Mouse (Mus musculus) adrenal gland, postnatal 10 days (tissue): ENCODE results near the gene Phc2. TPM values are rescaled to one million over a fixed set of nuclear protein-coding genes. Genes with fewer than 3 reads are reported as not detected.
"Not testable (repeated sequence)": the region's sequence is repeated elsewhere in the genome, so short reads cannot be mapped to it uniquely, and the experiment has no call there.

ENCODE experiments used
- DNase-seq: peaks from one replicate; pipeline ENCODE4 v3.0.0; 2021; ENCODE audit warnings: mixed read lengths
- long read RNA-seq, 2 experiments: library from polyadenylated mRNA; stranded (forward); transcript quantifications; one replicate each; pipeline ENCODE4 v2.0.0; 2021
- total RNA-seq, 2 experiments: library from RNA; stranded (reverse); gene quantifications; 2 replicates each; pipeline ENCODE4 v1.2.3; 2021

The Phc2 gene
- total RNA-seq: 10 to 100 TPM; 76.2 to 77.8 TPM
- long read RNA-seq, experiment 1, transcript Phc2-202 (7 exons, 2,535 nt): major isoform, 71 of 139 reads
- long read RNA-seq, experiment 1, partial matches to known transcripts: 26 of 139 reads
- long read RNA-seq, experiment 1, other reads (novel, unspliced or antisense): 42 of 139 reads
- long read RNA-seq, experiment 2, transcript Phc2-202 (7 exons, 2,535 nt): major isoform, 69 of 106 reads
- long read RNA-seq, experiment 2, partial matches to known transcripts: 8 of 106 reads
- long read RNA-seq, experiment 2, other reads (novel, unspliced or antisense): 27 of 106 reads

DNA sequence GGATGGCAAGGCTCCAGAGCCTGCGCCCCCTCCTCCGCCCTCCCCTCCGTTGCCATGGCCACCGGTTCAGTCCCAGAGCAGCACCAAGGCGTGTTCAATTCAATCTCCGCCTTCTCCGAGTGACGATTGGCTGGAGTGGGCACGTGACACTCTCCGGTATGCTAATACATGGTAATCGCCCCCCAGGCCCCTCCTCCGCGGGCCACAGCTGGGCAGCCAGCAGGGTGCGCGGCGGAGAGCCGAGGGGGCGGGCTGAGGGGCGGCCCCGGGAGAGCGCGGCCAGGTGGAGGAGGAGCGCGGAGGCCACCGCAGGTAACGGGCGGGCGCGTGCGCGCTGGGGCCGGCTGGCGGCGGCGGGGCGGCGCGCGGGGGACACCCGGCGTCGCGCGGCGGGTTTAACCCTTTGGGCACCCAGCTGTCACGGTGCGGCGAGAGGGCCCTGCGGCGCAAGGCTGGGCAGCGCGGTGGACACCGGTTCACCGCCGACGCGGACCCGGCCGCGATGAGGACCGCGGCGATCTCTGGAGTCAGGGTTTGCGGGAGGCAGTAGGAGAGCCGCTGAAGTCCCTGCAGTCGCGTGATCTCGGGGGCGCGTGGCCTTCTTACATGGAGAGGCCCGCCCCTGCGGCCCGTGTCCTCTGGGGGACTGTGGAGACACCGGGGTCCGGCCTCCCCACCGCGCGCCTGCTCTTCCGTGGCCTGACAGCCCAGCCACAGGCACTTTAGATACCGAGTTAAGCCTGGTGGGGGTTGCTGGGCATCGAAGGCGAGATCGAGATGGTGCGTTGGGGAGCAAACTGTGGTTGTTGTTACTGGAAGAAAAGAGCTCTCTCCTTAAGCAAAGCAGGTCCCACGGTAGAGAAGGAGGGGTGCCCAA is at the start of gene Phc2:
Gene Phc2 (plus strand): TSS at position 198 of the 877 bp plus-strand sequence.
- DNase-seq: peak; percentile 94

DNA sequence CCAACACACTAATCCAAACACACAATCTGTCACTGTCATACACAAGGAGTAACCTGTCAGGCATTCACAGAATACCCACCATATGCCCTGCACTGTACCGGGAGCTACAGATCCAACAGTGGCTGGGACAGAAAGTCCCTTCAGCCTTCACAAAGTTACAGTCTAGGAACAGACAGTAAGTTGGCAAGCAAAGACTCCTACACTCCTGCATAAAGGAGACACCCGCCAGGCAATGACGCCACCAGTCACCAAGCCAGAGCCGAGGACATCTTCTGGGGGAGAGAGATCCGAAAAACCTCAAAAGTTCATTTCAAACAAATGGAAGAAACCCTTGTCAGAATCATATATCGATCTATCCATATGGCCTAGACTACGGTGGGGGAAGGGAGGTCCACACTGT is 47.9 kb upstream of the Phc2 start:
- no peak for DNase-seq

DNA sequence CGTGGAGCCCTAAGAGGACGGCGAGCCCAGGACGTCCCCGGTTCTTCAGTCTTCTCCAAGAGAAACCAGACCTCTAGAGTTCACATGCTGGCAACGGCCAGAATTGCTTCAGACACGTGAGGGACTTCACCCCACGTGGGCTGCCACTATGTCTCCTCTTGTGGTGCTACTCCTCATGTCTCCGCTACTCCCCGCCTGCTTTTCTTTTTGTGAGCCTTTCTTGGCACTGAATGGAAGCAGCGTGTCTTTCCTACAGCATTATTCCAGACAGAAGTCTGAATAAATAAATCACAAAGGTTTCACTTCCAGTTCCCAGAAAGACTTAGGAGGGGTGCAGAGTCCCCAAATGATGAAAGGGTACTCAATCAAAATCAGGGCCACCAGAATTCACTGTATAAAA is 46.8 kb upstream of the Phc2 start:
- DNase-seq: no peak

DNA sequence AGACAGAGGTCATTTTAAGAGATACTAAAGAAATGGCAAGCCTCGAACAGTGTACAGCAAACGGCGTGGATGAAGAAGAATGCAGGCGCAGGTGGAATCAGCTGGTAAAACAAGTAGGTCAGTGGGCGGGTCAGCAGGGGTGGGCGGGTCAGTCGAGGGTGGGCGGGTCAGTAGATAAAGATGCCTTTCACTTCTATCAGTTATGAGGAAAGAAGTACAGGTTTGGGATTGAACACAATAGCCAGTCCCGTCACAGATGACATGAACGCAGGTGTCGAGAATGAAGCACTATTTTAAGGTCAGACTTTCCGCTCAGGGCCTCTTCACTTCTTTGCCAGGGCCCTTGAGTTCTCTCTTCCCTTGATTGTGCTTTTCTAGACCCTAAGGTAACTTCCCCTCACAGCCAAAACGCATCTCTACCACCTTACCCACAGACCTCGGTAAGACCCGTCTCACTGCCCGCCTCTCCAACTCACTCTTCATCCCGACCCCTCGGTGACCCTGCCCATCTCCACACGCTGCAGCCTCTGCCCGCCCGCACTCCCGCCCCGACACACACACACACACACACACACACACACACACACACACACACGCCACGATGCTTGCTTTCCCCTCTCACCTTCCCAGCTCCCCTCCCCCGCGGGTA is 45.1 kb upstream of the Phc2 start:
- DNase-seq: peak; percentile 23

DNA sequence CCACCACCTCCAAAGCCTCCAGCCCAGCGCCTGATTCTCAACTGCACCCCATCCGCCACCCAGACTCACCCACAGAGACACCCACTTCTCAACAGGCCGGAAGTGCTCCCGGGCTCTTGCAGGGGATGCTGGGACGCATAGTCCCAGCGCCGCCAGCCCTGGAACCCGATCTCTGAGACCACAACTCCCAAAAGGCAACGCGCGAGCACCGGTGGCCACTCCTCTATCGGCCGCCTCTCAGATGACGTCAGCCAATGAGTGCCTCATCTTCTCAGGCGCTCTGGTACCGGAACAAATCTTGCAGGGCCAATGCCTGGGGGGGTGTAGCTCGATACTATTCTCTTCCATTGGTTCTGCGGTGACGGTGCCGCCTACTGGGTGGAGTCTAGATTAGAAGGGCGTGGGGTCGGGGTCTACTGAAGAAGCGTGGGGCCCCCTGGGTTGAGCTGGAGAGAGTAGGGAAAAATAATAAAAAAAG is 44.5 kb upstream of the Phc2 start, which contains the start of gene Zscan20:
Gene Zscan20 (minus strand): TSS at position 174 of the 478 bp plus-strand sequence.
- DNase-seq: peak; percentile 94

DNA sequence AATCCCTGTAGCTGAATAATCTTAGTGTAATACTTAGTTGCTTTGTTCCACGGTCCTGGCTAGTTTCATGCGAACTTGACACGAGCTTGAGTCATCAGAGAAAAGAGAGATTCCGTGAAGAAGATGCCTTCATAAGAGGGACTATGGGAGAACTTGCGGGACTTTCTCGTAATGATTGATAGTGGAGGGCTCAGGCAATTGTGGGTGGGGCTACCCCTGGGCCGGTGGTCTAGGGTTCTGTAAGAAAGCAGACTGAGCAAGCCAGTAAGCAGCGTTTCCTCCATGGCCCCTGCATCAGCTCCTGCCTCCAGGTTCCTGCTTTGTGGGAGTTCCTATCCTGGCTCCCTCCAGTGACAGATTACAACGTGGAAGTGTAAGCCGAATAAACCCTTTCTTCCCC is 43.8 kb upstream of the Phc2 start:
- no peak for DNase-seq

DNA sequence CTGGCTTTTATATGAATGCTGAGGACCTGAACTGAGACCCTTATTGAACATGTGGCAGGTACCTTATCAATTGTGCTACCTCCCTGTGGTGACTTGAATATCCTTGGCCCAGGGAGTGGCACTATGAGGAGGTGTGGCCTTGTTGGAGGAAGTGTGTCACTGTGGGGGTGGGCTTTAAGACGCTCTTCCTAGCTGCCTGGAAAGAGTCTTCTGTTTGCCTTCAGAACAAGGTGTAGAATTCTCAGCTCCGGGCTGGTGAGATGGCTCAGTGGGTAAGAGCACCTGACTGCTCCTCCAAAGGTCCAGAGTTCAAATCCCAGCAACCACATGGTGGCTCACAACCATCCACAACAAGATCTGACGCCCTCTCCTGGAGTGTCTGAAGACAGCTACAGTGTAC is 42.8 kb upstream of the Phc2 start:
- not testable (repeated sequence) for DNase-seq

DNA sequence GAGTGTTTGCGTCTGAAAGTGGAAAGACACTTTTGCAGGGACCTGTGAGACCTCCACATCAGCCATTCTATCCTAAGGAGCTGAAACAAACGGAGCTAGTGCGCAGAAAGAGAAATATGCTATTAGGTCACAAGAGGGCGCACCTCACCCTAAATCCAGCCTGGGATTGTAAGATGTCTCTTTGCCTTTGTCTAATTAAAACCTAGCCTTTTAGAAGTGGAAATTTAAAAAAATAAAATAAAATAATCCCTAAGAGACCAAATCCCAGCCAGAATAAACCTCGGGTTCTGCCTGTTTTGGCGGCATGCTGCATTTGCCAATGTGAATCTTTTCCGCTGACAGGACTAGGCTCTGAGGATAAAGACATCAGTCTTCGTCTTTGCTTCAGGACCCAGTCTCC is 41.2 kb upstream of the Phc2 start:
- DNase-seq: peak; percentile 45

DNA sequence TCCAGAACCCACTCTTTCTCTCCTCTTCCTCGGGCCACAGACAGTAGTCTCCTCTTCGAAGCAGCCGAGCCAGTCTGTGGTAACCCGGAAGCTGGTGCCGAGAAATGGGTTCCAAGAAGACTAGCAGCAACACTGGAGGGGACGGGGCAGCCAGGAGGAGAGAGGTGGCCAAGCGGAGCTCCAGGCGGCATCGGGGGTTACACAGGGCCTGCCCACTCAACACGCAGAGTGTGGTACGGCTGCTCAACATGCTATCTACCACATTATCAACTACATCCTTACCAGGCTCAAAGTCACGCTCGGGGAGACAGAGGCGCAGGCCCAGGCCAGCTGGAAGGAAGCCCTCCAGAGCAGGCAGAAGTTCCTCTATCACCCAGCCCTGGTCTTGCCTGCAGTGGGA is 38.7 kb upstream of the Phc2 start:
- DNase-seq: no peak

DNA sequence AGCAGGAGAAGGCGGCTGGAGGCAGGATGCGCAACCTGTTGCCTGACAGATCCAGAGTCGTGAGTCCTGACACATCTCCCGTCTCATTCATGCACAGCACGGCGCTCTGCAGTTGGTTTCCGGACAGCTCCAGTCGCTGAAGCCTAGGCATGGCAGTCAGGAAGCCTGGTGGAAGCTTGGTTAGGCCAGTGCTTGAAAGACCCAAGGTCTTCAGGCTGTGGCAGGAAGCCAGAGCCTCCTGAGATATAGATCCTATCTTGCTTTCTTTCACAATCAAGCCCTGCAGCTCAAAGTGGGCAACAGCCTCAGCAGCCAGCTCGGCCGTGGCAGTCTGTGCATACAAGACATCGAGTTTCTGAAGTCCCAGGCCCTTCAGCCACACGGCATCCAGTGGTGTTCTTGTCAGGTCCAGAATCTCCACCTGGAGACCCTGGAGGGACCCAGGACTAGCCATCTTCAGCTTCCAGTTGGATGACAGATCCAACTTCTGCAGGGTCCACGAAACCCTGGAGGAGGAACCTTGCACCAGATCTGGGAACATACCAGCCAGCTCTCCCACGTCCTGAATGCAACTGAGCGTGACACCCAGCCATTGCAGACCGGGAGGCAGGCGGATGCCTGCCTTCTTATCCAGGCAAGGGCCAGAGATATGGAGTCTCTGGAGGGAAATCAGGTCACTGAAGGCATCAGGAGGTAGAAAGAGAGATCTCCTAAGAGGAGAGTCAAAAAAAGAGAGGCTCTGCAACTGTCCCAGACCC is 37.0 kb upstream of the Phc2 start:
- peak; percentile 42 for DNase-seq

DNA sequence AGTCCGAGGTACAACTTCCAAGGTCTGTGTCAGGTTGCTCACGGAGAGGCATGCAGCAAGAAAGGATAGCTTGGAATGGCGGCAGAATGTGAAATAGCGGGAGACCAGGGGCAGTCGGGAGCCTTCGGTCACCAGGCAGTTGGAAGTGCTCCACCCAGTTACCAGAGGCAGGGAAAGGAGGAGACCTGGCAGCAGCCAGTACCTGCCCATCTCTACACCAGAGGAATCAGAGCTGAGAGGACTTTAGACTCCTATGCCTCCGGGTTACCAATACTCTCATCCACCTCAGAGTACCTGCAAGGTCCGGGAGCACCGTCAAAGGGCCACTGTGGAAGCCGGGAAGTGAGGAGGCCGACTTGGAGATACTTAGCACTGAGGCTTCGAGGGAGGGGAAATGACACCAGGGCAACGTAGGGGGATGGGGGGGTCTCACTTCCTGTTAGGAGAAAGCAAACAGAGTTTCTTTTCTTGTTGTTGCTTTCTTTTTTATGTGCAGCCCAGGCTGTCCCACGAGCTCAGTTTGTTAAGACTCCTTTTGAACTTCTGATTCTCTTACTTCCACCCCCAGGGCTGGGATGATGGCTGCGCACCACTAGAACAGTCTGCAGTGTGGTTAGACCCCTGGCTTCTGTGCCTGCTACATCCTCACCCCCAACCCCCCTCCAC is 36.1 kb upstream of the Phc2 start, which contains the start of gene Tlr12:
Gene Tlr12 (minus strand): TSS at position 374 of the 666 bp plus-strand sequence.
- DNase-seq: no peak

DNA sequence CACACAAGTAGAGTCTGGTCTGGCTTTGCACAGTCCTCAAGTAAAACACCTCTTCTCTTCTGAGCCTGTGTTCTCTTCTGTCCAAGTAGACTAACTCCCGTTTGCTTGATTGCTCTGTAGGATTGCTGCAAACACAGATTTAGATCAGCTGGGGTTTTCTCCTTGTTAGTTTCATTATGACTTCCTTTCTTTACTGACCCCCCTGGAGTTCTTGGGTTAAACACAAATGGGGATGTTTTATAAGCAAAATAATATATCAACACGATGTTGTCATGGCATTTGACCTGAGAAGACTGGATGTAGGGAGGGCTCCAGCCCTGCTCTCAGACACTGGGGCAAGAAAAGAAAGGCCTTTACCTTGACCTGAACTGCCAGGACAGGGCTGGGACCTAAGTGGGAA is 35.5 kb upstream of the Phc2 start:
- no peak for DNase-seq

DNA sequence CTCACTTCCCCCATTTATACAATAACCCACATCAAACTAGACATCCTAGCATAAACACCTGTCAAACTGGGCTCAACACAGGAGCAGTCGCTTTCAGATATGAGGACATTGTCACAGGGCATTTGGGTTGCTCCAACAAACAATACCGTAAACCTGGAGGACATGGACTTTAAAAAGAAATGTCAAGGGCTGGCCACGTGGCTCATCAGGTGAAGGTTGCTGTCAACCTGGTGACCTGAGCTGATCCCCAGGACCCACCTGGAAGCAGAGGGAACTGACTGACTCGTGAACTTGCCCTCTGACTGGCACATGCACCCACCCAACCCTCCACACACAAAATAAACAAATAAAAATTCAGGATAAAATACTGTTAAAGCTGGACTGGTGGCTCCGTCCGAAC is 33.9 kb upstream of the Phc2 start:
- no peak for DNase-seq

DNA sequence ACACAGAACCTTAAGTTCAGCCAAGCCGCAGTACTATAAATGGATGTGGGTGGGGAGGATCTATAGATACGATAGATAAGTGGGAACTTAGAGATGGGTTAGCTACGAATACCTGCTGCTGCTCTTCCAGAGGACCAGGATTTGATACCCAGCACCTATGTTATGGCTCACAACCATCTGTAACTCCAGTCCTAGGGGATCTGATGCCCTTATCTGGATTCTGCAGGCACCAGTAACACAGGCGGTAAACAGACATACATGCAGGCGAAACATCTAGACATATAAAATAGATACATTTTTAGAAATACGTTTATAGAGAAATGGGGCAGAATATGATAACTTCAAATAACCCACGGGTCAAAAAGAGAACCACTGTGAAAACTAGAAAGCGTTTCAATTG is 33.4 kb upstream of the Phc2 start:
- DNase-seq: no peak

DNA sequence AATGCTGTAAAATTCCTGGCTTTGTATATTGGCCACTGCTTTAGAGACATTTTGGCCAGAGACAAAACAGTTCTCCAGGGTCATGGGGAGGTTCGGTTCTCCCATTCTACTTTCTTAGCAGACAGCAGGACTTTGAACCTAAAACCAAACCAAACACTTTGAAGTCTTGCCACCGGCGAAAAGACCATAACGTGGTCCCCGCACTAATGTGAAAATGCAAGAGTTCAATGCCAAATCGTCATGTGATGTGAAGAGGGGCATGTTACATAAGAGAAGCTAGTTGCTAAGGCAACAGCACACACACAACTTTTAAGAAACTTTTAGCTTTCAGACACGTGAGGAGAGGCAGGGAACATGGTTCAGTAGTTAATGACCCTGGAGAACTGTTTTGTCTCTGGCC is 19.1 kb upstream of the Phc2 start:
- DNase-seq: no peak

DNA sequence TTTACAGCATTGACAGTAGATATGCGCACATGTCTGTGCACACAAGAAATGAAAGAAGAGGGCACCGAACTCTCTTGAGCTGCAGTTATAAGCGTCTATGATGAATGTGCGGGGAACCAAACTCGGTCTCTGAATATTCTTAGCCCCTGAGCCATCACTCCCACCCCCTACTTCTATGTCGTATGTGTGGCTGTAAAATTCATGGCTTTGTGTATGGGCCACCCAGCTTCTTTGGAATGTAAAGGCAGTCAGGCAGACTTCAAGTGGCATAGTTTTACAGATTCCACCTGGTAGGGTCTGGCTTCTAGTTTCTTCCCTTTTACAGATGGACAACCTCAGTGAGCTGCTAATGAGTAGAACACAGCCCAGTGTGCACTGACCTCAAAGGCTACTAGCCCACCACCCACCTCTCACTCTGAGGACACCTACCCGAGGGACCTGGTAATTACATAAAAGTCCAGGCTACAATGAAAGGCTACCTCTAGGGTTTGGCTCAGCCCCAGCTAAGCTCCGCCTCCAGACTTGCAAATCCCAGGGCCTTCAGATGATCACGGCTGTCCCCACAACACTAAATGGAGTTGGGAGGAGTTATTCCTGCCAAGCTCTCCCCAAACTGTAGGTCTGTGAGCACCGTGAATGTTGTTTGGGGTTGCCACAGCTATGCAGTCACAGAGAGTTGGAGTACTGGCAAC is 18.5 kb upstream of the Phc2 start:
- DNase-seq: peak; percentile 47

DNA sequence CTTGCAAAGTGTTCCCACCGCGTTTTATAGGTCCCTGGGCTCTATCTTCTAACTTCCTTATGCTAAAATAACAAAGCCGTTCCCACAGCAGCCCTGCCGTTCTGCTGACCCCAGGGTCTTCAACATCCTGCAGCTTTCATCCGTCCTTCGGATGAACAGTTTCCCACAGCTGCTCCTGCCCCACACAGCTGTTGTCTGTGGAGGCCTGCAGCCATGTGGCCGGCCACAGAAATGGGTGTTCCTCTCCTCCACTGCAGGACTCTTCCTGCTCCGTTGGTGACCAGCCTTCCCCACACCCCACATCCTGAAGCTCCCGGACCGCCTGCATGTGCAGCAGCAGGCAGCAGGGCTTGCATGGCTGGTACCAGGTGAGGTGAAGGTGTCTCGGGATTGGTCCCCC is 17.3 kb upstream of the Phc2 start:
- DNase-seq: no peak

DNA sequence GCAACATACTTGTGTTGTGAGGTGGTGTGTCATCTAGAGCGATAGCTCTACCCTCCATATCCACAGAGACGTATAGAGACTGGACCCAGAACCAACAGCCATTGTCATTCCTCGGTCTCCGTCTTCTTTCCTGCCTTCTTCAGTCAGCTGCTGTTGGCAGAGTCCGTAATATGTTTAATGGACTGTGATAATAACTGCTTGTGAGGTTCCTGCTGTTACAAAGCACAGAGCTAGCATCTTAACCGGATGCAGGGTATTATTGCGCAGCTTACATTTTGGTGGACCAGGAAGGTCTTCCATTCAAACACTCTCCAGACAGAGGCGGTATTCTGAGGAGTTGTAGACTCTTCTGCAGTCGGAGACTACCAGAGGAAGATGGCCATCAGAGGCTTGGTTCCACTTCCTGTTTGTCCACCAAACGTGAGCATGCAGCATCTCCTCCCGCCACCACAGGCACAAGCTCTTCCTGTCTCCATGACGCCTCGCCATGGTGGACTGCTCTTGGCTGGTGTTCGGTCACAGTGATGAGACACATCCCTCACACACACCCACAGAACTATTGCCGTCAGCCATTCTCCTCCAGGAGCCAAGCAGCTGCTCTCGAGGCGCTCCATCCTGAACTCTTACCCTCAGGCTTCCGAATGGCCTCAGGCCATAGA is 16.1 kb upstream of the Phc2 start:
- DNase-seq: no peak

DNA sequence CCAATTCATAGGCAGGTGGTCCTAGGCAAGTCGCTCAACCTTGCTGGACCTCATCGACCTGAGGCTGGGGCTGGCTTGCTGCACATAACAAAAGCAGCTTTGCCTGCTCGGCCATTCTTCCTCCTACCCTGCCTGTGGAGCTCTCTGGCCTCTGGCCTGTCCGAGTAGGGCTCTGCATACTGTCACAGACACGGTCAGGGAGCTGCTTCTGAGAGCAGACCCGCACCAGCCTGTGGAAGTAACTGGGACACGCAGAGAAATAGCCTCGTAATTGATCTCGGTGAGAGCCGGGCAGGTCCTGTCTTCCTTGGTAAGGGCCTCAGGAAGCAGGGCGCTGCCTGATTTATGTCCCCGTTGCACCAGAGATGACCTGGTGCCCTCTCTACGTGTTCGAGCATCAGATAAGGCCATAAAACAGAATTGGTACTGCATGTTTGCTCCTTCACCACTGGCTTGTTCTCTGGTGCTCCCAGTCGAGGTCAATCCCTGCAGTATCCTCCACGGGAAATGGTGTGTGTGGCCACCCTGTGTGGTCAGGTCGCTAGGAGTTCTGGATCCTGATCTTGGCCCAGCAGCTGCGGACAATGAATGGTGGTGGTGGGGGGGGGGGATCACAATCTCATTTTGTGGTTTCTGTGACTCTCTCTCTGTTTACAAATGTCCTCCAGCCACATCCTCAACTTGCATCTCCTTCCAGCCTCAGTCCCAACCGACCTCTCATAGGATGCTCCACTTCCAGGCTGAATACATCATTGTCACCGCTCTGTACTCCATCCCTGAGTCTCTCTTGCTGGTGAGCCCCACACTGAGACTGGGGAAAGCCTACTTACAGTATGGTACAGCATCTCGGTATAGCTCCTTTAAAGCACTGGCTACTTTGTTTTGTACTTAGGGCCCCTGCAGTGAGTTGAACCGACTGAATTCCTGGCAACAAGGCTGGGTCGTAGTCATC is 12.5 kb upstream of the Phc2 start:
- no peak for DNase-seq
